Mouse (Mus musculus) right cerebral cortex, postnatal 25 days (tissue): ENCODE data around the gene Kcnh8.
A peak's percentile ranks its signal among the peaks of the same experiment; 100 is the strongest.

ENCODE experiments used
- DNase-seq: peaks from one replicate; pipeline ENCODE4 v3.0.0; 2022

Kcnh8 gene

GRCm38 (mm10) chr17:52829678-52830077, 227.2 kb downstream of the Kcnh8 start:
- DNase-seq, result no peak

- DNase-seq, result peak; percentile 6
These were observed 270.7 kb downstream of the Kcnh8 start for GRCm38 (mm10) chr17:52873195-52873594.

- no peak for DNase-seq
These were observed 276.5 kb downstream of the Kcnh8 start for GRCm38 (mm10) chr17:52878964-52879363.

- DNase-seq, result no peak
These were observed 277.5 kb downstream of the Kcnh8 start for GRCm38 (mm10) chr17:52880051-52880450.

GRCm38 (mm10) chr17:52885210-52885609, 282.7 kb downstream of the Kcnh8 start:
- DNase-seq, result no peak

- peak; percentile 21 for DNase-seq
These were observed 318.1 kb downstream of the Kcnh8 start for GRCm38 (mm10) chr17:52920519-52921106.

GRCm38 (mm10) chr17:52943966-52944365, 341.5 kb downstream of the Kcnh8 start:
- no peak for DNase-seq

GRCm38 (mm10) chr17:52972735-52973134, 370.2 kb downstream of the Kcnh8 start:
- DNase-seq, result no peak

- no peak for DNase-seq
These were observed 378.4 kb downstream of the Kcnh8 start for GRCm38 (mm10) chr17:52980958-52981357.
